Mouse (Mus musculus): ENCODE measurements at regions not wholly inside any gene's neighbourhood (a gene's known extent, or its start where the extent isn't known, plus 50 kb on each side); places are given as distances from the start of the nearest gene placed in this dataset.
"Not testable (repeated sequence)": the region's sequence is repeated elsewhere in the genome, so short reads cannot be mapped to it uniquely, and the experiment has no call there.

- DNase-seq, result no peak
These were observed 59.5 kb downstream of the Tex35 start for GRCm38 (mm10) chr1:157048996-157049395.

DNA sequence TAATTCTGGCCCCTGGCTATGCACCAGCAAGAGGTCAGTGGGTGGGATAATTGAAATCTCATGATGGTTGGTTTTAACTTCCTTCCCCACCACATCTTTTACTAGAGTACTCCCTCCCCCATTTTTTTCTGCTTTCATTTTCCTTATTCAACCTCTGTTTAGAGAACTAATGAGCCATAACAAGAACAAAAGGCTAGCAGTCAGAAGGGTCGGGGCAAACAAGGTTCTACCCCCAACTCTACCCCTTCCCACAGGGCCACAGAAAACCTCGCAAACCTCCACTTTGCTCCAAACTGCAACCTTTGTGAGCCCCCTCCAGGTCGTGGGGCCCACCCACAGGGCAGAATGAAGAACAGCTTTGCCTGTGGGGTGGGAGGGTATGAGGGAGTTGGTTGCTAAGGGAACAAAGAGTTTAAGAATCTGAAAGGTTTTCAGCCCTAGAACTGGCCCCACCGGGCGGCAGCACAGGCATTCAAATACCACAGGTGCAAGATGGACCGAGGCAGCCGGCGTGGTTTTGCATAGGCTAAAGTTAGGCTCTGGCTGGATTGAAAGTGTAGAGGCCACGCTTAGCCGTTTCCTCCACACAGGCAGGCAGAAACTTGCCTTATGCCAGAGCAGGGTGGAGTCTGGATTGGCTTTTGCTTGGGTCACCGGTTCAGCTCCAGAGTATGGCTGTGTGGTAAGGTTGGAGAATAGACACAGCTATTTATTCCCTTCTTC lies 60.1 kb downstream of the Tex35 start:
- DNase-seq, result no peak

DNA sequence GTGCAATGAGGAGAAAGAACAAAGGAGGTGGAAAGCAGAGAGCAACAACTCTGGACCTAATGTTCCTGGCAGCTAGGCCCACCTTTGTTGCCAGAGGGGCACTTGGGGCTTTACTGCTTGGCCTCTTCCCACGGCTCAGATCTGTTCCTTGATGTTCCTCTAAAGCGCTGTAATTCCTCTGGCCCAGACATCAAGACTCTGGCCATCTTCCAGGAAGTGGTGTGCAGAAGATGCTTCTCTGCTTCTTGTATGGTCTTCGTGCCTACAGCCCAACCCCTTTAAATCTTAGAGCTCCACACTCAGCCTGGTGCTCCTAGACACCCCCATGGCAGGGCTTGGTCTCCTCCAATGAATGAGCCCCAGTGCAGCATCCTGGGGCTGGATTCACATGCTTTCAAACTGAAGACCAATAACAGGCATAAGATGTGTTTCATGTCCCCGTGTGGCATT lies 60.7 kb downstream of the Tex35 start:
- no peak for DNase-seq

DNA sequence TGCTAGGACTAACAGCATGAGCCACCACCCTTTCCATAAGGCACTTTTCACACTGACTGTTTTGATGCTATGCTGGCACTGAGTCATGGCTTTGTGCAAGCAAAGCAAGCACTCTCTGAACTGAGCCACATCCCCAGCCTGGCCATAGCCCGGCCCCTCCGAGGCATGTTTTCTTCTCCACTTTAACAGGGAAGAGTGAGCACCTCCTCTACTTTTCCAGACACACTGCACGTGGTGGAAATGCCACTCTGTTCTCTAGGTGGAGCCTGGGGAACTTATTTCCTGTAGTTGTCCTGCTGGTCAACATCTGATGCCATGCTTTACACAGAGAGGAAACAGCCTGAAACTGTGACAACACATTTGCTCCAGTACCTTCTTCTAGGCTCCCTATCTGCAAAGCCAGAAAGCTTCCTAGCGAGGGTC lies 61.7 kb downstream of the Tex35 start:
- DNase-seq, result no peak

DNA sequence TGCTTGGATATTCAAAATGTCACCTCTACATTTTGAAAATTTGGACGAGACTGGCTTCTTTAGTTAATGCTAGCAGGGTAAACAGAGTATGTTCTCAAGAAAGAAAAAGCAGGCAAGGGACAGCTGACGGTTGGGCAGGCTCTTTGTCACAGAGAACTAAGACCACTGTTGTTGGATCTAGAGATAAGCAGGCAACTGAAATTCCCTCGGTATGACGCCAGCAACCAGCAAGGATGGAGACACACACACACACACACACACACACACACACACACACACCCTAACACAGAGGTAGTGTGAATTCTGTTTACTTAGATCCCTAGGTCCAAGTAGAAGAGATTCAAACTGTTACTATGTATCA lies 68.7 kb downstream of the Tex35 start:
- no peak for DNase-seq

GRCm38 (mm10) chr1:157039016-157039835 lies 69.3 kb downstream of the Tex35 start:
- peak; percentile 20 for DNase-seq

- DNase-seq, result no peak
These were observed 70.1 kb downstream of the Tex35 start for GRCm38 (mm10) chr1:157038111-157039008.

GRCm38 (mm10) chr1:157037246-157037991 lies 71.1 kb downstream of the Tex35 start:
- DNase-seq, result no peak

DNA sequence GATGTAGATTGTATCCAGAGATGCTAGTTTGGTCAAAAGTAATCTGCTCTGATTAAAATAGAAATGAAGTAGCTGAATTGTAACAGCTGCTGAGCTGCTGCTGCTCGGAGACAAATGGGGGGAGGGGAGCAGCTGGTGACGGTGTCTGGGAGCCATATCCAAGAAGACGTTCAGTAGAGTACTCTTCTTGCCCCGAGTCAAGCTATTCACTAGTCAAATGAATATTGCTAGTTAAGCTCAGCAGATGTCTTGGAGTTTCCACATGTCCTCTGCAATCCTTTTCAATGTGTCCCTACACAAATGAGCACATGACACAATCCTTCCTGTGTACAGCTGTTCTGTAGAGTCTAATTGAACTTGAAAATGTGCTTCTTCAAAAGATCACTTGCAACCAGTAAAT lies 71.7 kb downstream of the Tex35 start:
- DNase-seq, result no peak

GRCm38 (mm10) chr1:157035221-157035620 lies 73.3 kb downstream of the Tex35 start:
- not testable (repeated sequence) for DNase-seq

- no peak for DNase-seq
These were observed 79.8 kb downstream of the Tex35 start for GRCm38 (mm10) chr1:157028682-157029081.

GRCm38 (mm10) chr1:157027681-157028080 lies 80.8 kb downstream of the Tex35 start:
- DNase-seq, result no peak

DNA sequence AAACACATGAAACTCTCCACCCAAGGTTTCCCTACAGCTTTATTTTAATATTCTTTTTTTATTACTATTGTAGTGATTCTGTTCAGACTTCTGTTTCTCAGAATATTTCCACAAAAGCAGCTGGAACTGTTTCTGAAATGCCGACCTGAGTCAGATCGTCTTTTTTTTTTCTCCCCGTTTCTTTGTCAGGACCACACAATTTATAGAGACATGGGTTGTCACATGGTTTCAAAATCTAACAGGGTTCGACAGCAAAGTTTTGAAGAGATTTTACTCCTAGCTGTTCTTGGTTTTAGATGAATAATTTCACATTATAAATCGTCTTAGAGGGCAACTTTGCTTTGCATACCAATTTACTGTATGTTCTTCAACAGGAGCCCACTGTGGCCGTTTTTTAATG lies 84.0 kb upstream of the Ralgps2 start:
- no peak for DNase-seq

- no peak for DNase-seq
These were observed 83.3 kb upstream of the Ralgps2 start for GRCm38 (mm10) chr1:157022456-157023435.

GRCm38 (mm10) chr1:157019892-157020291 lies 80.5 kb upstream of the Ralgps2 start:
- DNase-seq, result no peak

DNA sequence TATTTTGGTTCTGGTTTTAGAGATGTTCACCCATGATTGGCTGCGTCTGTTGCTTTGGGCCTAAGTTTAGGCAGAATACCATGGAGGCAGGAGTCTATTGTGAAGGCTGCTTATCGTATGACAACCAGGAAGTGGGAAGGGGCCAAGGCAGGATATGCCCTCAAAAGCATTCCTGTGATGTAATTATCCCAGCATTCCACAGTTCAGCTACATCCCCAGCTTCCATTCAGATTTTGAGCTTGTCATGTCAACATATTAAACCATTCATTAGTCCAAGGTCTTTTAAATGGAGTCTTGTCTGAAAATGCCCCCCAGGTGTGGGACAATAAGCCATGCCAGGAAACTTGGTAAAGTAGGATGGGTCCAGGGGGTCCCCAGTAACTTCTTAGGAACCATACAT lies 79.3 kb upstream of the Ralgps2 start:
- no peak for DNase-seq

DNA sequence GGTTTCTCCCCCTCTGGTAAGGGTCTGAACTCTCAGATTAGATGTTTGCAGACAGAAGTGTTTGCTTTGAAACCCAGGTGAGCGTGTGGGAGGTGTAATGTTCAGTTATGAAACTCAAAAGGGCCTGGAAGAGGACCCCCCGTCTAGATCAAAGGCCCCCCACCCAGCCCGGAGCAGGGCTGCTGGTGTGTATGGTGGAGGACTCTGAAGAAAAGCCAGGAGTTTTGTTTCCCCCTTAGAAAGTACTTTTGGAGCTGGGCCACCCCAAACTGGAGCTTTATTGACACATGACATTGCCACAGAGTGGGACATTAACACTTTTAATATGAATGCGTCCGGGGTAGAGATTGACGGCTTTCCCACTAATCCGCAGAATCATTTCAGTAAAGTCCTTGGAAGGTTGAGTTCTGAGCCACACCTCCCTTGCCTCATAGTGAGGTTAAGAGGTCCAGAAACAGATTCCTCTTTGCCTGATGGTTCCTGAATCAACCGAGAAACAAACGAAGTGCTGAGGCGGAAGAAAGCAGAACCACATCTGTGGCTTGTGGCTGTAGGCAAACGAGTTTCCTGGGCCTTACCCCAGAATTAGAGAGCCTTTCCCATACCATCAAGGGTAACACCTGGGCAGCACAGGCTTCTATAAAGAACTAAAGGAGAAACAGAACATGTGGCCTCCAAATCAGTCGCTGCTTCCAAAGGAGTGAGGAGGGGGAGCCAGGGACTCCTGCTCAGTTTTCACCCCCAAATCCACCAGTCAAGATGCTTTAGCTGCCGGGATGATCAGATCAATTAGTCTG lies 78.0 kb upstream of the Ralgps2 start:
- DNase-seq, result no peak

DNA sequence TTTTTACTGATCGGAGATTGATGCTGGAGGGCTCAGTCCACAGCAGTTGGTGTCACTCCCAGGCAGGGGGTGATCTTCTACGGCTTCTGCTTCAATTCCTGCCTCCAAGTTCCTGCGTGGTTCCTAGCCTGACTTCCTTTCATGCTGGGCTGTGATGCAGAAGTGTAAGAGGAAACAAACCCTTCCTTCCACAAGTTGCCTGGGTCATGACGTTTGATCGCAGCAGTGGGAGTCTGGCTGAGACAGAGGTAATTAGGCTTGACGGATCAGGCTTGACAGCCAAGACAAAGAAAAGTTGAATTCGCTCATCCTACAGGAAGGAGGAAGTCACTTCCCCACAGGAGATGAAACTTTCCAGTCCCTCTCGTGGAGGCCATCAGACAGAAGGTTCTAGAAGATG lies 77.2 kb upstream of the Ralgps2 start:
- no peak for DNase-seq

DNA sequence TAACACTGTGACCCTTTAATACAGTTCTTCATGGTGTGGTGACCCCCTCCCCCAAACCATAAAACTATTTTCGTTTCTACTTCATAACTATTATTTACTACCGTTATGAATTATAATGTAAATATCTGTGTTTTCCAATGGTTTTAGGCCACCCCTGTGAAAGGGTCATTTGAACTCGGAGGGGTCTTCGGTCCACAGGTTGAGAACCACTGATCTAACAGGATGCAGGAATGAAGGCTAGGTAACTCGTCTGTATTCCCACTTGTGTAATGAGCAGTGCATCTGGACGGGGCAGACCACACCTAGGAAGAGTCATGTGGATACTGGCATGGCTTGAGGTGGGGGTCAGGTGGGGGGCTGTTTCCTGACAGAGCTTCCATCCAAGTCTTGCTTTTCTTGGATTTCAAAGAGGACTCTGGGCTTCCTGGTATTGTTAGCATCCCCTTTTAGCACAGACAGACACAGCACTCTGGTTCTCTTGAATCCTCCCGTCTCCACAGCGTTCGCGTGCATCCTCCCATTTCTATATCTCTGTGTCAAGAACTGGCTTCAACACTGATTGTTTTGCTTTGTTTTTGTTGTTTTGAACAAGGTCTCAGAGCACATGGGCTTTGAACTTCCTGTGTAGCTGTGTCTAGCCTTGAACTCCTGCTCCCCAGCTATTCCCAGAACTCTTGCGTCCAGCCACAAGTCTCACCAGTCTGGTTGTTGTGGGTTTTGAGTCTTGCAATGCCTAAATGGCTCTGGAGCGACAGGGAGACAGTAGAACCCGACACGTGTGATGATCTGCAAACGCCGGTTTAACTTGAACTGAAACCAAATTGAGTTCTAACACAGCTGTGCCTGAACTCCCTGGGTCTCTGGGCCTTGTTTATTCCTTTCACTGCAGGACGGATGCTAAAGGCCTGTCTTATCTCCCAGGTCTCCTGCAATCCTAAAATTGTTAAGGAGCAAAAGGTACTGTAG lies 75.4 kb upstream of the Ralgps2 start:
- DNase-seq, result no peak

Measured in cerebellum, adult 11-12 months (tissue).